Mouse (Mus musculus): ENCODE measurements around the gene Frmd5. TPM values are rescaled to one million over a fixed set of nuclear protein-coding genes. Genes with fewer than 3 reads are reported as not detected.
A peak's percentile ranks its signal among the peaks of the same experiment; 100 is the strongest.

Gene Frmd5
- 38.9 and 40.8 TPM in 2 replicates for polyA plus RNA-seq (2014; fragmentation: Nextera tagmentation; extraction: Ambion mirVana)

DNA sequence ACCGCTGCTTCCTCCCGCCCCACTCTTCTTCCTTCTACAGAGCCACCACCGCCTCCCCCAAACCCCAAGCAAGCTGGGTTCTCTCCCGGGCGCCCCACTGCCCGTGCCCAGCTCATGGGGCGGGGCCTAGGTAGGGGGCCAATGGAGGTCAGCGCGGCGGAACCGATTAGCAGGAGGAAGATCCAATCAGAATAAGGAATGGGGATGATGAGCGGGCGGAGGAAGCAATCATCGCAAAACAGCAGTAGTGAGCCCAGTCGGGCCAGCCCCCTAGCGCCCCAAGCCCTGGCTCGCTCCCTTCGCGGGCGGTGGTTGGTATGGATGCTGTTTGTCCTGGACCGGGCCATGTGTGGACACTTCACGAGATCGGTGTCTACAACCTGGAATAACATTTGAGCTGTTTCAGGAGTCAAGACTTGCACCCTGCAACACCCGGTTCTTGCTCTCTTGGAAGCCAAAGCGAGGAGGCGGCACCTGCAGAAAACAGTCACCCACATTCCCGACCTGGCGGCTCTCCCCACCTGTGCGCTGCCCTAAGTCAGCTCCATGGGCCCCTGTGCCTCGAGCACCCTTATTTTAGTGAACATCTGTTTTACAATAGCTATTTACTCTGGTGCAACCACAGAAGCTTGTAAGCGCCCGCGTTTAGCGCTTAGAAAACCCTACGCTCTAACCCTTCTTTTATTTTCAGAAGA, at the start of gene Frmd5:
Gene Frmd5, minus strand, starts transcription at position 129 of the 695 bp plus-strand sequence.
- Histone ChIP-seq H3K4me2 (ENCODE audit: low read length) (peak within 1 kb of the TSS; percentile 94), H3K9ac (ENCODE audit: low read length) (peak within 1 kb of the TSS; percentile 56), H3K27me3 (ENCODE audit: control insufficient read depth, insufficient read depth, low read length) (peaks cover 40% of the 10 kb centered on the region), H3K4me3 (ENCODE audit: control insufficient read depth in 1 of 2, insufficient read depth in 1 of 2, low read depth in 1 of 2, low read length in 2 of 2) (peak within 1 kb of the TSS; percentile 62 to 81), H3K4me1 (ENCODE audit: control insufficient read depth in 2 of 2, insufficient read depth in 2 of 2, low read length in 2 of 2) (peaks cover 0 to 4% of the 10 kb centered on the region in 2 experiments; a peak in 2 of 4 replicates), H3K36me3 (ENCODE audit: control insufficient read depth, insufficient read depth, low read length) (no peaks in the 10 kb centered on the region), H3K27ac (replicated peaks in 1 of 2; ENCODE audit: control insufficient read depth in 1 of 2, insufficient read depth in 1 of 2, low read depth in 2 of 2, low read length in 2 of 2) (no peak within 1 kb of the TSS), H3K9me3 (ENCODE audit: control insufficient read depth, low read length) (no peaks in the 10 kb centered on the region)
- peak; percentile 95 for ATAC-seq (ENCODE audit: insufficient number of reproducible peaks, insufficient read depth, low FRiP score, low read depth)
- 1% methylated on average over 34 of the region's 35 CpGs for WGBS

DNA sequence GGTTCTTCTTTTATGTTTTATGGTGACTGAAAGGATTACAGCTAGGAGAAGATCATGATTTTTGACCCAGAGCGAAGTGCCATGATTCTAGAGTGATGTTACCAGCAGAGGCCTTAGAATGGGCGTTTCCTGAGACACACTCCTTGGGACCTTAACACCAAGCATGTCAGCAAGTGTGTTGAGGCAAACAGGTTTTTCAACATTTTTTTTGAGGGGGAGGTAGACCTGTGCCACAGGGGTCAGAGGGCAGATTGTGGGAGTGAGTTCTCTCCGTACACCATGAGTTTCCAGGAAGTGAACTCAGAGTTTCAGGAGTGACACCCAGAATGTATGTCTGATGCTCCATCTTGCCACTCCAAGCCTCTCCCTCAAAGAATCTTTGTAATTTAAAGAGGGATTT, 47.1 kb upstream of the Frmd5 start:
- H3K4me2 ChIP-seq (ENCODE audit: low read length): no peak overlapping the region
- no peak overlapping the region for H3K4me3 ChIP-seq (ENCODE audit: control insufficient read depth in 1 of 2, insufficient read depth in 1 of 2, low read depth in 1 of 2, low read length in 2 of 2)
- no peaks in the 10 kb centered on the region for H3K4me1 ChIP-seq (ENCODE audit: control insufficient read depth in 2 of 2, insufficient read depth in 2 of 2, low read length in 2 of 2)
- H3K27me3 ChIP-seq (ENCODE audit: control insufficient read depth, insufficient read depth, low read length): no peaks in the 10 kb centered on the region
- WGBS: 79% methylated on average over 3 of the region's 3 CpGs
- no peak overlapping the region for H3K27ac ChIP-seq (replicated peaks in 1 of 2; ENCODE audit: control insufficient read depth in 1 of 2, insufficient read depth in 1 of 2, low read depth in 2 of 2, low read length in 2 of 2)
- no peaks in the 10 kb centered on the region for H3K36me3 ChIP-seq (ENCODE audit: control insufficient read depth, insufficient read depth, low read length)
- H3K9ac ChIP-seq (ENCODE audit: low read length): no peak overlapping the region
- ATAC-seq (ENCODE audit: insufficient number of reproducible peaks, insufficient read depth, low FRiP score, low read depth): no peak
- H3K9me3 ChIP-seq (ENCODE audit: control insufficient read depth, low read length): no peaks in the 10 kb centered on the region

DNA sequence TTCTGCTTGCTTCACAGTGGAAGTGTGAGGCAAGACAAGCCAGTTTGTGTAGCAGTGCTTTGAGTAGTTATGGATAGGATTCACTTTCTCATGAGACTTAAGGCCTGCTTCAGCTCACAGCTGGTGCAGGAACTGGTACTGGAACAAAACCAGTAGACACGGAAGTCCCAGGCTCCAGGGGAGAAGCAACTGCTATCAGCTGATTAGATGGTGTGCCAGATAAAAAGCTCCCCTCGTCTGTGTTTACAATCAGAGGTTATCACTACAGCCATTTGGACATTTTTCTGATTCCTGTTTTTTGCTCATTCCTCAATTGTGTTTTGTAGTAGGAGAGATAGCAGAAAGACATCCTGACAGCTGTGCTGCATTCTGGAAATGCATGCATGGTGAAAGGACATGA, 45.2 kb upstream of the Frmd5 start:
- no peaks in the 10 kb centered on the region for H3K27me3 ChIP-seq (ENCODE audit: control insufficient read depth, insufficient read depth, low read length)
- no peak overlapping the region for H3K27ac ChIP-seq (replicated peaks in 1 of 2; ENCODE audit: control insufficient read depth in 1 of 2, insufficient read depth in 1 of 2, low read depth in 2 of 2, low read length in 2 of 2)
- no peak for ATAC-seq (ENCODE audit: insufficient number of reproducible peaks, insufficient read depth, low FRiP score, low read depth)
- H3K9me3 ChIP-seq (ENCODE audit: control insufficient read depth, low read length): no peaks in the 10 kb centered on the region
- no peaks in the 10 kb centered on the region for H3K36me3 ChIP-seq (ENCODE audit: control insufficient read depth, insufficient read depth, low read length)
- no peak overlapping the region for H3K4me2 ChIP-seq (ENCODE audit: low read length)
- H3K4me1 ChIP-seq (ENCODE audit: control insufficient read depth in 2 of 2, insufficient read depth in 2 of 2, low read length in 2 of 2): no peaks in the 10 kb centered on the region
- H3K4me3 ChIP-seq (ENCODE audit: control insufficient read depth in 1 of 2, insufficient read depth in 1 of 2, low read depth in 1 of 2, low read length in 2 of 2): no peak overlapping the region
- WGBS: 21% methylated on average over 2 of the region's 2 CpGs
- no peak overlapping the region for H3K9ac ChIP-seq (ENCODE audit: low read length)

DNA sequence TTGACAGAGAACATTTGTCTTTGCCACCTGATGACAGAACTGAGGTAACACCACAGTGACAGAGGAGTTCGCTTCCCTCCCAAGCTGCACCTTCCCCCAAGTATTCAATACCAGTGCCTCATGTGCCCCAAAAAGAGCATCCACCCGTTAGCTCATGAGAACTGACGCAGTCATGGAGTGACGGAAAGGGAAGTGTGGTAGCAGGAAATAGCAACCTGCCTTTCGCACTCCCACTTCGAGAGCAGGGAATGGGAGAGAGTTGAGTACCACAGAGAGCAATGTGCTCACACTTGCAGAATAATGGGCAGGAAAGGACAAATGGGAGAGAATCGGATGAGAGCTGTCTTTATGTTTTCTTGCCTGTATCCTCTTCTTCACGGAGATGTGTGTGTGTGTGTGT, 39.2 kb upstream of the Frmd5 start:
- WGBS: 53% methylated on average over 8 of the region's 8 CpGs
- Histone ChIP-seq H3K4me3 (ENCODE audit: control insufficient read depth in 1 of 2, insufficient read depth in 1 of 2, low read depth in 1 of 2, low read length in 2 of 2) (no peak overlapping the region), H3K27me3 (ENCODE audit: control insufficient read depth, insufficient read depth, low read length) (no peaks in the 10 kb centered on the region), H3K27ac (replicated peaks in 1 of 2; ENCODE audit: control insufficient read depth in 1 of 2, insufficient read depth in 1 of 2, low read depth in 2 of 2, low read length in 2 of 2) (no peak overlapping the region), H3K4me2 (ENCODE audit: low read length) (no peak overlapping the region), H3K4me1 (ENCODE audit: control insufficient read depth in 2 of 2, insufficient read depth in 2 of 2, low read length in 2 of 2) (no peaks in the 10 kb centered on the region), H3K9me3 (ENCODE audit: control insufficient read depth, low read length) (no peaks in the 10 kb centered on the region), H3K9ac (ENCODE audit: low read length) (no peak overlapping the region), H3K36me3 (ENCODE audit: control insufficient read depth, insufficient read depth, low read length) (no peaks in the 10 kb centered on the region)
- ATAC-seq (ENCODE audit: insufficient number of reproducible peaks, insufficient read depth, low FRiP score, low read depth): no peak

DNA sequence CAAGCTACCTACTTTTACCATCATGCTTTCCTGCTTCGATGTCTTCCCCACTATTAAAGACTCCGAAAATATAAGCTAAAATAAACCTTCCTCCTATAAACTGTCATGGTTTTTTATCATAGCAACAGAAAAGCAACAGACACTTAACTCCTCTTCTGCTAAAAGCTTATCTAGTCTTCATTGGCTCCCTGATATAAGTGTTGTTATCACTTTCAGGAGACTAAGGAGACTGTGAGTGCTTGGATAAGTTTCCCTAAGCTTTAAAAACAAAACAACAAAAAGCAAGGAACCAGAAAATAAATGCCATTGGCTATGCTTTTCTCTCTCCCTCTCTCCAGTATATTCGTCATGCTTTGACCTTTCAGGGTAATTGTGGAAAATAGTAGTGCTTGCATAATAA, 35.4 kb upstream of the Frmd5 start:
- Histone ChIP-seq H3K9ac (ENCODE audit: low read length) (no peak overlapping the region), H3K27ac (replicated peaks in 1 of 2; ENCODE audit: control insufficient read depth in 1 of 2, insufficient read depth in 1 of 2, low read depth in 2 of 2, low read length in 2 of 2) (no peak overlapping the region), H3K4me1 (ENCODE audit: control insufficient read depth in 2 of 2, insufficient read depth in 2 of 2, low read length in 2 of 2) (no peaks in the 10 kb centered on the region), H3K4me3 (ENCODE audit: control insufficient read depth in 1 of 2, insufficient read depth in 1 of 2, low read depth in 1 of 2, low read length in 2 of 2) (no peak overlapping the region), H3K27me3 (ENCODE audit: control insufficient read depth, insufficient read depth, low read length) (no peaks in the 10 kb centered on the region), H3K9me3 (ENCODE audit: control insufficient read depth, low read length) (no peaks in the 10 kb centered on the region; the same call in 1 of the 2 replicates), H3K4me2 (ENCODE audit: low read length) (no peak overlapping the region), H3K36me3 (ENCODE audit: control insufficient read depth, insufficient read depth, low read length) (no peaks in the 10 kb centered on the region)
- 64% methylated on average over 3 of the region's 3 CpGs for whole genome bisulfite sequencing
- no peak for ATAC-seq (ENCODE audit: insufficient number of reproducible peaks, insufficient read depth, low FRiP score, low read depth)

DNA sequence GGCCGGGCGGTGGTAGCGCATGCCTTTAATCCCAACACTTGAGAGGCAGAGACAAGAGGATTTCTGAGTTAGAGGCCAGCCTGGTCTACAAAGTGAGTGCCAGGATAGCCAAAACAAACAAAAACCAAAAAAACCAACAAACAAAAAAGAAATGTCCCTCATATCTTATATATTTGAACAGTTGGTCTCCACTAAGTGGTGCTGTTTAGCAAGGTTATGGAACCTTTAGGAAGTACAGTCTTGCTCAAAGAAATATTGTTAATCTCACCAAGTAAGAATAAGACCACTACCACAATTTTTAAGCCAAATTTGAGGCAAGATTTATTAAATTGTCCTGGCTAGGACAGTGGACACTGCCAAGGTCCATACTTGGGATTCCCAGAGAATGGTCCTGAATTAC, 34.6 kb upstream of the Frmd5 start:
- Histone ChIP-seq H3K27me3 (ENCODE audit: control insufficient read depth, insufficient read depth, low read length) (no peaks in the 10 kb centered on the region), H3K4me2 (ENCODE audit: low read length) (no peak overlapping the region), H3K27ac (replicated peaks in 1 of 2; ENCODE audit: control insufficient read depth in 1 of 2, insufficient read depth in 1 of 2, low read depth in 2 of 2, low read length in 2 of 2) (no peak overlapping the region), H3K9me3 (ENCODE audit: control insufficient read depth, low read length) (no peaks in the 10 kb centered on the region; the same call in 1 of the 2 replicates), H3K4me3 (ENCODE audit: control insufficient read depth in 1 of 2, insufficient read depth in 1 of 2, low read depth in 1 of 2, low read length in 2 of 2) (no peak overlapping the region), H3K9ac (ENCODE audit: low read length) (no peak overlapping the region), H3K36me3 (ENCODE audit: control insufficient read depth, insufficient read depth, low read length) (no peaks in the 10 kb centered on the region), H3K4me1 (ENCODE audit: control insufficient read depth in 2 of 2, insufficient read depth in 2 of 2, low read length in 2 of 2) (no peaks in the 10 kb centered on the region)
- 97% methylated on average over 3 of the region's 3 CpGs for WGBS
- no peak for ATAC-seq (ENCODE audit: insufficient number of reproducible peaks, insufficient read depth, low FRiP score, low read depth)

DNA sequence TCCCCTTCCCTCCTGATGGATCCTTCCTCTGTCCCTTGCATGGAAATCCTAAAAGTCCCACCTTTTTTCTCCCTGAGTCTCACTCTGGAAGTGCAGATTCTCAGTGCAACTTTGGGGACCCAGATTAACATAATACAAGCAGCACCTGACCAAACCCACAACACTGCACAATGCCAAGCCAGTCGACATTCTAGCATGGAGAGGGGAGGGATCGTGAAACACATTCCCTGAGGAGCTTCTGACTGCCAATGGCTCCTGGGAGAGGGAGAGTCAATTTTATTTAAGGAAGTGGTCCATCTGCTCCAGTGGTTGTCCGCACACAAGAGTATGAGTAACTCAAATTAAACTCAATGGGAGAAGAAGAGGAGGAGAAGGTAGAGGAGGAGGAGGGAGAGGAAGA, 28.0 kb upstream of the Frmd5 start:
- Histone ChIP-seq H3K27ac (replicated peaks in 1 of 2; ENCODE audit: control insufficient read depth in 1 of 2, insufficient read depth in 1 of 2, low read depth in 2 of 2, low read length in 2 of 2) (no peak overlapping the region), H3K9me3 (ENCODE audit: control insufficient read depth, low read length) (no peaks in the 10 kb centered on the region; the same call in 1 of the 2 replicates), H3K9ac (ENCODE audit: low read length) (no peak overlapping the region), H3K4me1 (ENCODE audit: control insufficient read depth in 2 of 2, insufficient read depth in 2 of 2, low read length in 2 of 2) (0 out of 4 replicates have a peak, but pooled peaks cover 0 to 2% of the 10 kb centered on the region in 2 experiments), H3K4me3 (ENCODE audit: control insufficient read depth in 1 of 2, insufficient read depth in 1 of 2, low read depth in 1 of 2, low read length in 2 of 2) (no peak overlapping the region), H3K4me2 (ENCODE audit: low read length) (no peak overlapping the region), H3K36me3 (ENCODE audit: control insufficient read depth, insufficient read depth, low read length) (no peaks in the 10 kb centered on the region), H3K27me3 (ENCODE audit: control insufficient read depth, insufficient read depth, low read length) (no peaks in the 10 kb centered on the region)
- no peak for ATAC-seq (ENCODE audit: insufficient number of reproducible peaks, insufficient read depth, low FRiP score, low read depth)
- WGBS: 45% methylated on average over 3 of the region's 3 CpGs

DNA sequence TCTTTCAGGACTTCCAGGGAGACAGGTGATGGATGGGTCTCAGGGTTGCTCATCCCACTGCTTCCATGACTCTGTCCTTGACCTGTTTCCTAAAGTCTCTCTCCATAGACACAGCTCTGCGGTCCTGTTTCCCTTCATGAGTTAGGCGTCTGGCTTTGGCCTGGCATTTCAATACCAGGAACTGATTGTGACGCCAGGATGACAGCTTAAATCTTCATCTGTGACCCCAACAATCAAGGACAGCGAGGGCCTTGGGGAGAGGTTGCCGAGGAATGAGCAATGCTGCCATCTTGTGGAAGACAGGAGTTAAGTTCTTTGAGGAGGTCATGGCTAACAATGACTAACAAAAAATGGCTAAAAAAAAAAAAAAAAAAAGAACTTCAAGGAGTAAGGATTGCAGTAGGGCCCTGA, 25.6 kb upstream of the Frmd5 start:
- H3K36me3 ChIP-seq (ENCODE audit: control insufficient read depth, insufficient read depth, low read length): no peaks in the 10 kb centered on the region
- no peaks in the 10 kb centered on the region for H3K27me3 ChIP-seq (ENCODE audit: control insufficient read depth, insufficient read depth, low read length)
- H3K4me1 ChIP-seq (ENCODE audit: control insufficient read depth in 2 of 2, insufficient read depth in 2 of 2, low read length in 2 of 2): 0 out of 4 replicates have a peak, but pooled peaks cover 0 to 2% of the 10 kb centered on the region in 2 experiments
- ATAC-seq (ENCODE audit: insufficient number of reproducible peaks, insufficient read depth, low FRiP score, low read depth): no peak
- H3K4me2 ChIP-seq (ENCODE audit: low read length): peak overlapping the region; percentile 4; the same call in 1 of the 2 replicates
- H3K4me3 ChIP-seq (ENCODE audit: control insufficient read depth in 1 of 2, insufficient read depth in 1 of 2, low read depth in 1 of 2, low read length in 2 of 2): no peak overlapping the region
- H3K9ac ChIP-seq (ENCODE audit: low read length): no peak overlapping the region
- 5% methylated on average over 5 of the region's 5 CpGs for WGBS
- H3K9me3 ChIP-seq (ENCODE audit: control insufficient read depth, low read length): no peaks in the 10 kb centered on the region
- no peak overlapping the region for H3K27ac ChIP-seq (replicated peaks in 1 of 2; ENCODE audit: control insufficient read depth in 1 of 2, insufficient read depth in 1 of 2, low read depth in 2 of 2, low read length in 2 of 2)

Data from heart, embryonic 14.5 days (tissue).